Mouse (Mus musculus): ENCODE measurements around the gene Olfr554. TPM values are rescaled to one million over a fixed set of nuclear protein-coding genes. Genes with fewer than 3 reads are reported as not detected.
"Not testable (repeated sequence)": the region's sequence is repeated elsewhere in the genome, so short reads cannot be mapped to it uniquely, and the experiment has no call there.

Gene Olfr554
- not detected for total RNA-seq (2018; cell fraction: chromatin; rRNA removed)
- not detected for total RNA-seq (2018; cell fraction: cytosol; rRNA removed)
- total RNA-seq (2018; cell fraction: nucleus; rRNA removed): not detected
- polyA plus RNA-seq (2018): not detected in 3 replicates

DNA sequence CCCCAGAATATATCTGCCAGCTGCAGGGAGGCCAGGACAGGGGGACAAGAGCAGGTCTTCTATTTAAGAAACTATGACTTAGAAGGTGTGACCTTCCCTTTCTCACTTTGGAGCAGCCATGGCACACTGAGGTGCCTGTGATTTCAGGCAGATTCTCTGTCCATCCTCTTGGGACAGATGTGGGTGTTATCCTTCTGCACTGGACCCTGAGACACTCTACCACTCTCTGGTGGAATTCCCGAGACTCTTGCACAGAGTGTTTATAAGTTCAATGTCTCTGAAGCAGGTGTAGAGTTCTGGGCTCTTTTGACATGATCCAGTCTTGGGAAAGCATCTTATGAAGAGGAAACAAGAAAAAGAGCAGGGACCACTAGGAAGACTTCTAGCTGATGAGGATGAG lies at the start of gene Olfr554:
Olfr554 (plus strand) TSS at position 301 of the 400 bp plus-strand sequence.
- H3K79me2 ChIP-seq (ENCODE audit: inconsistent target): no peaks in the 10 kb centered on the region
- WGBS (ENCODE audit: missing documents): 80% methylated on average over 1 of the region's 1 CpGs
- H3K27ac ChIP-seq: no peak within 1 kb of the TSS
- no peaks in the 10 kb centered on the region for H3K36me3 ChIP-seq (ENCODE audit: inconsistent target)
- no peak within 1 kb of the TSS for H3K4me3 ChIP-seq (ENCODE audit: inconsistent target)

DNA sequence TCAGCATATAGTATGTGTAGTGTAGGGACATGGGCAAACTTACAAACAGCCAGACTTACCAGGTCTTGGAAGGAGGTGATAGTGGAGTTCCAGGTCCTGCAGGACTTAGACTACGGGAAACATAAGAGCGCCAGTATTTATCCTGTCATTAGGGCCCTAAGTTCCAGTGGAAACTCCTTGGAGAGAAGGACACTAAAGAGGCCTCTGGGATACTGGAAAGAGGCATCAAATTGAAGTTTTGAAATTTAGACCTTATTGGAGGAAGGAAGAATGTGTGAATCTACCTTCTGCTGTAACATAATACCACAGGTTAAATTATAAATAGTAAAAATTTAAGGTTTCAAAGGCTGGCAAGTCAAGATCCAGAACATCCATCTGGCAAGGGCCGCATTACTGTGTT lies 46.4 kb upstream of the Olfr554 start, which contains the start of gene Olfr551:
Olfr551 (minus strand) TSS at position 101 of the 400 bp plus-strand sequence.
- no peaks in the 10 kb centered on the region for H3K79me2 ChIP-seq (ENCODE audit: inconsistent target)
- no peak within 1 kb of the TSS for H3K27ac ChIP-seq
- 96% methylated on average over 3 of the region's 3 CpGs for WGBS (ENCODE audit: missing documents)
- no peak within 1 kb of the TSS for H3K4me3 ChIP-seq (ENCODE audit: inconsistent target)
- H3K36me3 ChIP-seq (ENCODE audit: inconsistent target): no peaks in the 10 kb centered on the region

DNA sequence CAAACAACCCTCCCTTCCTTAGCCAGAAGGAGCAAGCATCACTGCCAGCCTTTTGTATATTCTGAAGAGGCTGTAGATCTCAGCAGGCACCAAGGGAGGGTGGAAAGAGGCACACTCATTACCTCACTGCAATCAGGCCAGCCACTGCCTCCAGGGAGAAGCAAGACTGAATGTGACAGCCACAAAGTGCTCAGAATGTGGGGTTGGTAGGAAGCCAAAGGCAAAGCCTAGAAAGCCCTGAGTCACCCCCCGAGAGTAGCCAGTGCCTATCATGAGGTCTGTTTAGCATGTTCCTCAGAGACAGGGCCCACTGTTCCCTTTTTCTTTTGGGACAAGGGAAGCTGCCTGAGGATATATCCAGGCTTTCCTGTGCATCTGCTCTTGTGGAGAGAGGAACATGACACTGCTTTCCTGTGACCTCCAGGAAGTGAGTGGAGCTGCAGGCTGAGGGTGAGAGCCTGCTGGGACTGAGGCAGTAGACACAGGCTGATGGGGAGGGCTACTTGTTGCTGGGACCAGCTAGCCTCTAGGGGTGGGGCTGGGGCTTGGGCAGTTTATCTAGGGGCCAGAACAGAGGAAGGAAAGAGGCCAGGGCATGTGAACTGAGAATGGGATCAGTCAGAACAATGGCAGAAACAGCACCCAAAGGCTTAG lies 40.7 kb upstream of the Olfr554 start, which contains the start of gene Olfr552:
Olfr552 (plus strand) TSS at position 393 of the 654 bp plus-strand sequence.
- 0% methylated on average over 1 of the region's 1 CpGs for WGBS (ENCODE audit: missing documents)
- Histone ChIP-seq H3K4me3 (ENCODE audit: inconsistent target) (no peak within 1 kb of the TSS), H3K79me2 (ENCODE audit: inconsistent target) (no peaks in the 10 kb centered on the region), H3K36me3 (ENCODE audit: inconsistent target) (no peaks in the 10 kb centered on the region), H3K27ac (peak within 1 kb of the TSS; percentile 36)

DNA sequence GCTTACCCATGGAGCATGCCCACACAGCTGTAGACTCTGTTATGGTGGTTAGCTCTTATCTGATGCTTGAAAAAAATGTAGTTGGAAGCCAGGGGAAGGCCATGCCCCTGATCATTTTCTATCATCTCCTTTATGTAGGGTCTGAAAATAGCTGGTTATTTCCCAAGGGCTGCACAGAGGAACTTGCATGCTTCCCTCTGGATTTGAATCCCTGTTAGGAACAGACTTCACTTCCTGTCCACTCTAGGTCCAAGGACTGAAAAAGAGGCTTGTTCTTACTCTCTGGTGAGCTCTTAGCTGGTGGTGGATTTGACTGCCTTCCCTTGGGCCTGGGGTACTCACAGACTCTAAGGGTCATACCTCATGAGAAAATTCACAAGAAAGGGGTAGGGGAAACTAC lies 20.1 kb upstream of the Olfr554 start, which contains the start of gene Olfr553:
Olfr553 (minus strand) TSS at position 101 of the 400 bp plus-strand sequence.
- Histone ChIP-seq H3K27ac (no peak within 1 kb of the TSS), H3K4me3 (ENCODE audit: inconsistent target) (no peak within 1 kb of the TSS), H3K79me2 (ENCODE audit: inconsistent target) (no peaks in the 10 kb centered on the region), H3K36me3 (ENCODE audit: inconsistent target) (no peaks in the 10 kb centered on the region)

DNA sequence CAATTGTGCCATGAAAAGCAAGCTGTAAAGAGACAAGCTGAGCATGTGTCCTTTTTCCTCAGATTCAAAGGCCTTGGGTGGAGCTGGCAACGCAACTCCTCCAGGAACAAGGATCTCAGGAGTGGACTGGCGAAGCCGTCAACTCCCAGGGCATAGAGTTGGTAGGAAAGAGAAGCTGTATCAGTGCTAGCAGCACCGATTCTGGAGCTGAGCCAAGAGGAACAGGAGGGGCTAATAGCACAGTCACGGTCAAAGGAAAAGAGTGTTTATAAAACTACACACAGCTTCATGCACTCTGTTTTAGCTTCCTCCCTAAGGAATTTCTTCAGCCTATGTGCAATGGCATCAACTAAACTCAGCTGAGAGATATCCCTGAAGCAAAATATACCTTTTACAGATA lies 18.6 kb upstream of the Olfr554 start:
- H3K79me2 ChIP-seq (ENCODE audit: inconsistent target): no peaks in the 10 kb centered on the region
- no peaks in the 10 kb centered on the region for H3K36me3 ChIP-seq (ENCODE audit: inconsistent target)
- WGBS (ENCODE audit: missing documents): 43% methylated on average over 5 of the region's 5 CpGs
- H3K27ac ChIP-seq: no peak overlapping the region
- no peak overlapping the region for H3K4me3 ChIP-seq (ENCODE audit: inconsistent target)

DNA sequence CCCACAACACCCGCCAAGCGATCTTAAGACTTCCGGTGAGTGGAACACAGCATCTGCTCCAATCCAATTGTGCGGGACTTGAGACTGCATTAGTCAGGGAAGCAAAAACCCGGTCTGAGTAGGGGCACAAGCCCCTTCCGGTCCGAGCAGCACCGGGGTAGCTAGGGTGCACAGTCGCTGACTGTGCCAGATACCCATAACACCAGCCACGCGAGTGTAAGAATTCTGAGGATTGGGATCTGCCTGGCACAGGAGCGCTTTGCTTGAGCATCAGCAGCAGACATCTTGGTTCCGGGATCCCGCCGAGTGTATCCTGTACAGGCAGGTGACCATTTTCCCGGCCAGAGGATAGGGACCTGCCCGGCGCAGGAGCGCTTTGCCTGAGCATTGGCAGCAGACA lies 17.9 kb upstream of the Olfr554 start:
- not testable (repeated sequence) for H3K4me3 ChIP-seq (ENCODE audit: inconsistent target); H3K79me2 ChIP-seq (ENCODE audit: inconsistent target); H3K27ac ChIP-seq; H3K36me3 ChIP-seq (ENCODE audit: inconsistent target)
- 90% methylated on average over 10 of the region's 19 CpGs for WGBS (ENCODE audit: missing documents)

DNA sequence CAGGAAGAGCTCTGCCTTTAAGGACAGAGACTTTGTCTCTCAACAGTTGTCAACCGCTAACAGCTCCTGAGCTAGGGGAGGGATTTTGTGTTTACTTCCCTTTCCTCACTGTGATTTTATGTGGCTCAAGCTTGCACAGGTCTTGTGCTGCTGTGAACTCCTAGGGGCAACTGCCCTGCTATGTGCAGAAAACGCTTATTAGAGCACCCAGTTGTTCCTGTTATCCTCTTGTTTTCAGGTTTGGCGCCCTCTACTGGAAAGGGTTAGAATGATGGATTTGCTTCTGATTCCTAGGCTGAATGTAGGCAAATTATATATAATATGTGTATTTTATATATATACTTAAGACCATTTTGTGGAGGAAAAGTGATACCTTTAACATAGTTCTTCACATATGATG lies 1.6 kb upstream of the Olfr554 start:
- Histone ChIP-seq H3K79me2 (ENCODE audit: inconsistent target) (no peaks in the 10 kb centered on the region), H3K4me3 (ENCODE audit: inconsistent target) (no peak overlapping the region), H3K36me3 (ENCODE audit: inconsistent target) (no peaks in the 10 kb centered on the region), H3K27ac (no peak overlapping the region)
- WGBS (ENCODE audit: missing documents): 11% methylated on average over 3 of the region's 3 CpGs

DNA sequence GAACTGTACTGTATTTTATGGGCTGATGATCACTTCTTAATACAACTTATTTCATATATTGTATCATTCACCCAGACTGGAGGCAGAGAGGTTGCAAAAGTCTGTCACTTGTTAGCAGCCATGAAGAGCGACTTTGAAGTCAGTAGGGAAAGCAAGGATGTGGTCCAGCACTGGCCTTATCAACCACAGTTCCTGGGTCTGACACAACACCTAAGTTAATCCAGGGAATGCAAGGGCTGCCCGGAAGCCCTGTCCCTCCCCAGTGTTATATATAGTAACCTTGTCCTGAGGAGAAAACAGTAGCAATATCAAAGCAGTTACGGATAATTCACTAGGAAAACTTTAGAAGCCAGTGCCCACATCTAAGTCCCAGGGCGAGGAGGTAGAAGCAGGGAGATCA lies 6.7 kb downstream of the Olfr554 start:
- not testable (repeated sequence) for H3K36me3 ChIP-seq (ENCODE audit: inconsistent target); H3K79me2 ChIP-seq (ENCODE audit: inconsistent target); H3K4me3 ChIP-seq (ENCODE audit: inconsistent target); H3K27ac ChIP-seq
- 90% methylated on average over 2 of the region's 4 CpGs for WGBS (ENCODE audit: missing documents)

DNA sequence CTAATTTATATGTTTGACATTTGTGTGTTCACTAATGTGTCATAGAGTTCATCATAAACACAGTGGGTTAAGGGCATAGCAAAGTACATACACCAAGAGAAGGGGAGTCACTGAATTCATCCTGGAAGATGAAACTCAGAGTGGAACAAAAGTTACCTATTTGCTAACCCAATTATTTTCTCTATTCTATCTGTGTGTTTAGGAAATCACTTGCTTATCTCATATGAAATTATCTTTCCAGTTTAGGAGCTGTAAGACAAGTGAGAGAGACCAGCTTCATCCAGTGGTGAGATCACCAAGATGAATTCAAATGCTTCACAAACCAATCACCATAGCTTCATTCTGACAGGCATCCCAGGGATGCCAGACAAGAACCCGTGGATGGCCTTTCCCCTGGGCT lies 20.3 kb downstream of the Olfr554 start, which contains the start of gene Olfr555:
Olfr555 (plus strand) TSS at position 301 of the 400 bp plus-strand sequence.
- H3K27ac ChIP-seq: no peak within 1 kb of the TSS
- no peaks in the 10 kb centered on the region for H3K36me3 ChIP-seq (ENCODE audit: inconsistent target)
- WGBS (ENCODE audit: missing documents): 84% methylated on average over 1 of the region's 1 CpGs
- H3K4me3 ChIP-seq (ENCODE audit: inconsistent target): no peak within 1 kb of the TSS
- H3K79me2 ChIP-seq (ENCODE audit: inconsistent target): no peaks in the 10 kb centered on the region

DNA sequence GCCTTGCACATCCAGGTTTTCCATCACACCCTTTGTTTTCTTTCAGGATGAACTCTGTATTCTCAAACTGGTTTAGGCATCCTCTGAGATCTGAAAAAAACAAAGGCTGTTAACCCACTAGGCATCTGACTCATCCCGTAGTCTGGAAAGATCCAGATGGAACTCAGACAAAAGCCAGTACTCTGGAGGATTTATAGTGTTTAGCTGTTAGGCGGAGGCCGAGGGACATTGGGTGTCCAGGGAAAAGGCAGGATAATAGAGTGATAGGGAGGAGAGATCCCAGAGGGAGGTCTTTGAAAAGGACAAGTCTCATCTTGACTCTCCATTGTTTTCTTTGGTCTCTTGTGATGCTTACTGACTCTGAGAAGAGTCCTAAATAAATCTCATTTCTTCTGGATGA lies 26.4 kb downstream of the Olfr554 start, which contains the start of gene Olfr556:
Olfr556 (plus strand) TSS at position 301 of the 400 bp plus-strand sequence.
- WGBS (ENCODE audit: missing documents): 84% methylated on average over 3 of the region's 3 CpGs
- no peaks in the 10 kb centered on the region for H3K79me2 ChIP-seq (ENCODE audit: inconsistent target)

DNA sequence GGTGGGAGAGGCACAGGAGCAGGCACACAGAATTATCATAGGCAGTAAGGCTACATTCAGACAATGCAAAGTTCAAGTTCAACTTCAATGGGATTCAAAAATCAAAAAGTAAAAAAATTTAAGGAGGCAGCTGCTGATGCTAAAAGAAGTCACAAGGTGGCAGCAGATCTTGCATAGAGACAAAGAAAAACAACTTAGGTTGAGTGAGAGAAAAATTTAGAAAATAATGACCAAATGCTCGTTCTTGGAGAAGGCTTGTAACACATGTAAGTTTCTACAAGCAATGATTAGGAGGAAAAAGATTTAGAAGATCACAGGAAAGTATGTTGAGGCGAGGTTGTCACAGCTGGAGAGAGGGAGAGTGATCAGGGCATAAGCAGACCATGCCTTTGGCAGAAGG lies 27.1 kb downstream of the Olfr554 start:
- WGBS (ENCODE audit: missing documents): 28% methylated on average over 2 of the region's 2 CpGs
- Histone ChIP-seq H3K4me3 (ENCODE audit: inconsistent target) (no peak overlapping the region), H3K79me2 (ENCODE audit: inconsistent target) (no peaks in the 10 kb centered on the region), H3K36me3 (ENCODE audit: inconsistent target) (no peaks in the 10 kb centered on the region), H3K27ac (no peak overlapping the region)

More for the DNA sequence above, 26.4 kb downstream of the Olfr554 start, which contains the start of gene Olfr556:
- Histone ChIP-seq H3K4me3 (ENCODE audit: inconsistent target) (no peak within 1 kb of the TSS), H3K36me3 (ENCODE audit: inconsistent target) (no peaks in the 10 kb centered on the region), H3K27ac (no peak within 1 kb of the TSS)

DNA sequence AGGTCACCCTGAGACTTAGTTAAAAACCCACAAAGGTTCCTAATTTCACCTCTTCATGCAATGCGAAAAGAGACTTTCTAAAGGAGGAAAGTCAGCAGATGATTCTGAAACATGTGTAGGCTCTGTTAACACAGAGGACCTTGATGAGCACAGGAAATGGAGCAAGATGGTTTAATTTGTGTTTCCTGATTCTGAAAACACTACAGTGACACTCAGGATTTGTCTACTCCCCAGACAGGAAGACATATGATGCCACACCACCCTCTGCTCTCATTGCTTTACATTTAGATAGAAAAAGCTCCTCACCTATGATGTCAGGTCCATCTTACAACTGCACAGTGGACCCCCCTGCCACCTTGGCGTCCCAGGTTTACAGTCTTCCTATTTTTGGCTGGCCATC lies 38.0 kb downstream of the Olfr554 start:
- H3K36me3 ChIP-seq (ENCODE audit: inconsistent target): no peaks in the 10 kb centered on the region
- H3K4me3 ChIP-seq (ENCODE audit: inconsistent target): no peak overlapping the region
- 60% methylated on average over 2 of the region's 2 CpGs for WGBS (ENCODE audit: missing documents)
- H3K79me2 ChIP-seq (ENCODE audit: inconsistent target): no peaks in the 10 kb centered on the region
- no peak overlapping the region for H3K27ac ChIP-seq

DNA sequence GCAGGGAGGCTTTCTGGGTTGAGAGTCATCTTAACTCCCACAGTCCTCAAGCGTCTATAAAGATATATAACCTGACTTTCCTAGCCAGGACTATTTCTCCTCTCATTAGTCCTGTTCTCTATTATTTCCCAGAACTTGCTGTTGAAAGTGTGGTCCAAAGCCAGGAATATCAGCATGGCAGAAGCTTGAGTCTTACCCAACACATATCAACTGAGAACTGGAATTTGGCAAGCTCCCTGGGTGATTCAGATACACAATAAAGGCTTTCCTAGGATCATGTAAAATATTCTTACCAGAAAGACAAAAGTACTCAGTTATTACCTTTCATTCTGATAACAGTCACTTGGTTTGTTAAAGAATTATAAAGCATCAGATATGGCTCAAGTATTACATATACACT lies 43.7 kb downstream of the Olfr554 start:
- H3K4me3 ChIP-seq (ENCODE audit: inconsistent target): no peak overlapping the region
- H3K36me3 ChIP-seq (ENCODE audit: inconsistent target): no peaks in the 10 kb centered on the region
- 87% methylated on average over 1 of the region's 1 CpGs for WGBS (ENCODE audit: missing documents)
- no peaks in the 10 kb centered on the region for H3K79me2 ChIP-seq (ENCODE audit: inconsistent target)
- H3K27ac ChIP-seq: no peak overlapping the region

DNA sequence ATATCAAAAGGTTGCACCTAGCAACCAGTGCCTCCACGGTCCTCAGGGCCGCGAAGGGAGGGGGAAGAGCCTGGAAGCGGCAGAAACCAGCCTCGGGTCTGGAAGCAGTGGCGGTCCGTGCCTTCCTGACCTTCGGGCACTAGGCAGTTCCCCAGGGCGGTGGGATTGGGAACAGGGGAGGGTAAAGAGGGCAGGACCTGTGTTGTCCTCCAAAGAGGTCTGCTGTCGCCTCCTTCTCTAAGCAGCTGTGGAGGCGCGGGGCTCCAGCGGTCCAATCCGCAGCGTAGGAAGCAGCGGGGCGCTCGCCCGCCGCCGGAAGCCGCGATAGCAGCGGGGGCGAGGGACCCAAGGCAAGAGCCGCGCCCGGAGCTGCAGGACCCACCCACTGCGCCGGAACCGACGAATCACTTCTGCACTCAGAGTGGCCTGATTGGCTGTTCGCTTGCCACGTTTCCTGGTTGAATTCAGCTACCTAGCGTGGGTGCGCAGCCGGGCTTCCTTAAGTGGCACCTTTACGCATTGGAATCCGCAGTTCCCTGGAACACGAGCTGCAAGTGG lies 48.8 kb downstream of the Olfr554 start, which contains the start of gene Trim68:
Trim68 (minus strand) TSS at position 384 of the 558 bp plus-strand sequence.
- Histone ChIP-seq H3K4me3 (ENCODE audit: inconsistent target) (peak within 1 kb of the TSS; percentile 59), H3K27ac (peak within 1 kb of the TSS; percentile 17; the same call in 1 of the 2 replicates), H3K36me3 (ENCODE audit: inconsistent target) (no peaks in the 10 kb centered on the region), H3K79me2 (ENCODE audit: inconsistent target) (no peaks in the 10 kb centered on the region)
- 1% methylated on average over 31 of the region's 40 CpGs for WGBS (ENCODE audit: missing documents)
